Mouse (Mus musculus) c-Kit-positive CD71-positive TER-119-positive erythroid progenitor cells, embryonic 14.5 days (primary cell): ENCODE measurements around the gene Gm20388.
"Not testable (repeated sequence)": the region's sequence is repeated elsewhere in the genome, so short reads cannot be mapped to it uniquely, and the experiment has no call there.

Experiments used
- DNase-seq: peaks from one replicate; pipeline ENCODE4 v3.0.0-alpha.2; 2013; ENCODE audit warnings: low spot score

Gm20388 gene

GRCm38 (mm10) chr8:121314036-121314435 is 1403.4 kb downstream of the Gm20388 start:
- no peak for DNase-seq

GRCm38 (mm10) chr8:121315569-121315968 is 1404.9 kb downstream of the Gm20388 start:
- no peak for DNase-seq

- no peak for DNase-seq
Observed at GRCm38 (mm10) chr8:121316009-121316408, 1405.4 kb downstream of the Gm20388 start.

- not testable (repeated sequence) for DNase-seq
Observed at GRCm38 (mm10) chr8:121318756-121319155, 1408.1 kb downstream of the Gm20388 start.

GRCm38 (mm10) chr8:121319491-121319890 is 1408.8 kb downstream of the Gm20388 start:
- no peak for DNase-seq

- DNase-seq: no peak
Observed at GRCm38 (mm10) chr8:121326164-121326910, 1415.7 kb downstream of the Gm20388 start.

- no peak for DNase-seq
Observed at GRCm38 (mm10) chr8:121332436-121332835, 1421.8 kb downstream of the Gm20388 start.

- DNase-seq: no peak
Observed at GRCm38 (mm10) chr8:121334495-121335424, 1424.1 kb downstream of the Gm20388 start.

GRCm38 (mm10) chr8:121335684-121336083 is 1425.0 kb downstream of the Gm20388 start:
- DNase-seq: no peak

- no peak for DNase-seq
Observed at GRCm38 (mm10) chr8:121342931-121343330, 1432.3 kb downstream of the Gm20388 start.

GRCm38 (mm10) chr8:121344486-121344885 is 1433.8 kb downstream of the Gm20388 start:
- DNase-seq: no peak

GRCm38 (mm10) chr8:121346175-121346574 is 1435.5 kb downstream of the Gm20388 start:
- no peak for DNase-seq

- DNase-seq: no peak
Observed at GRCm38 (mm10) chr8:121346862-121347261, 1436.2 kb downstream of the Gm20388 start.

GRCm38 (mm10) chr8:121348998-121349397 is 1438.4 kb downstream of the Gm20388 start:
- no peak for DNase-seq

- DNase-seq: no peak
Observed at GRCm38 (mm10) chr8:121350803-121351202, 1440.2 kb downstream of the Gm20388 start.

- no peak for DNase-seq
Observed at GRCm38 (mm10) chr8:121354844-121355243, 1444.2 kb downstream of the Gm20388 start.

- no peak for DNase-seq
Observed at GRCm38 (mm10) chr8:121357451-121357850, 1446.8 kb downstream of the Gm20388 start.

GRCm38 (mm10) chr8:121358609-121359008 is 1448.0 kb downstream of the Gm20388 start:
- DNase-seq: no peak

- DNase-seq: no peak
Observed at GRCm38 (mm10) chr8:121359131-121359981, 1448.7 kb downstream of the Gm20388 start.

GRCm38 (mm10) chr8:121360001-121360400 is 1449.4 kb downstream of the Gm20388 start:
- DNase-seq: no peak

GRCm38 (mm10) chr8:121361166-121361565 is 1450.5 kb downstream of the Gm20388 start:
- DNase-seq: no peak

GRCm38 (mm10) chr8:121364646-121365045 is 1454.0 kb downstream of the Gm20388 start:
- no peak for DNase-seq
